Mouse (Mus musculus): ENCODE results near the gene Npat.

Gene Npat

GRCm38 (mm10) chr9:53609968-53610781, 73.3 kb downstream of the Npat start, which contains the start of gene Acat1:
Gene Acat1, minus strand, starts transcription at chr9:53610382.
- DNase-seq (ENCODE audit: low spot score): peak; percentile 90

GRCm38 (mm10) chr9:53614286-53614685, 77.4 kb downstream of the Npat start:
- DNase-seq (ENCODE audit: low spot score): no peak

- no peak for DNase-seq (ENCODE audit: low spot score)
These were observed 78.4 kb downstream of the Npat start for GRCm38 (mm10) chr9:53615246-53615645.

All from embryo, embryonic 10.5 days (tissue).